Mouse (Mus musculus) left cerebral cortex, adult 9 months (tissue): ENCODE data around the gene Caskin1.

Source experiments
- DNase-seq, 2 experiments: peaks; one replicate each; pipeline ENCODE4 v3.0.0; 2022; ENCODE audit warnings: low spot score in 2 of 2

Caskin1 gene

GRCm38 (mm10) chr17:24470701-24471527 is 17.5 kb upstream of the Caskin1 start:
- no peak for DNase-seq

DNA sequence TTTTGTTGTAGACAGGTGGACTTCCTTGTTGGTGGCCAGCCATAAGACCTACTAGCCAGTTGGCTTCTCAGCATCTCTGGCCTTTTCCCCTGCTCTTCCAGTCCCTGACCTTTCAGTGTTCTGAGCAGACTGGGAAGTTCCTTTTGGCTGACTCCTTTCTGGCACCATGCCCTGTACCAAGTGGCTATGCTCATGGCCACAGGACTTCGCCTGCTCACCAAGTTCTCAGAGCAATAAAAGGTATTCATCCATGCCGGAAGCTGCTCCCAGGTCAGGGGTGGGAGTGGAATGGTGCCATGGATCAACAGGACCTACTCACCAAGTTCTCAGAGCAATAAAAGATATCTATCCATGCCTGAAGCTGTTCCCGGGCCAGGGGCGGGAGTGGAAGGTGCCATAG is 15.9 kb upstream of the Caskin1 start:
- no peak for DNase-seq

DNA sequence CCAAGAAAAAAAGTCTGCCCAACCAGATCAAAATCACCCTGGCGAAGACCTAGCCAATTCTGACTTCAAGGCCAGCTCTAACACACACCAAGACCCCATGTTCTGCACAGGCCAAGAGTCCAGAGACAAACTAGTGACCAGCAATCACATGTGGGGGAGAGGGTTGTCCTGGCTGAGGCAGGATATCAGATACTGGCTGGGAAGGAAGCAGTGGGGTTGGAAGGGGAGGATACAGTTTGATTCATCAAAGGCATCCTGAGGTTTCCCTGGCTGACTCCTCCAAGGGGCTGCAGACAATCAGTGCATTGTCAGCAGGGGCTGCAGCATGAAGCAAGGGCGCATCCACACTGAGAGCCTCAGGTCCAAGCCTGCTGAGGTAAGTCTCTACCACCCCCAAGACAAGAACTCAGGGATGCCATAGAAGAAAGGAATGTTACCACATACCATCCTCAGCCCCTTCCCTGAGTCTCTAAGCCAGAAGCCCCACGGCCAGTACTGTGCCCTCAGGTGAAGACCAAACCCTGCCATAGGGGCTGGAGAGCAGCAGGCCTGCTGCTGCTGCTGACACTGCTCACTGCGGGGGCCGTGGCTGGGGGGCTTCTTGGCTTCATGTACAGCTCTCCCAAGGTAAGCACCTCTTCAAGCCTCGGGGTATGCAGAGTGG is 14.7 kb upstream of the Caskin1 start, which contains the start of gene Bricd5:
Gene Bricd5, plus strand, starts transcription at position 273 of the 664 bp plus-strand sequence.
- DNase-seq, result no peak

GRCm38 (mm10) chr17:24474557-24474956 is 13.8 kb upstream of the Caskin1 start:
- peak in 1 of 2 experiments; percentile 62 for DNase-seq

GRCm38 (mm10) chr17:24475586-24475985 is 12.8 kb upstream of the Caskin1 start:
- no peak for DNase-seq

GRCm38 (mm10) chr17:24476022-24476776 is 12.2 kb upstream of the Caskin1 start:
- no peak for DNase-seq

GRCm38 (mm10) chr17:24477053-24477984 is 11.1 kb upstream of the Caskin1 start:
- no peak for DNase-seq

- no peak for DNase-seq
Observed at GRCm38 (mm10) chr17:24477985-24478600, 10.3 kb upstream of the Caskin1 start.

GRCm38 (mm10) chr17:24478663-24479380 is 9.6 kb upstream of the Caskin1 start, which contains the start of gene Mlst8:
TSS of gene Mlst8 (minus strand) at chr17:24479078.
- DNase-seq, result peak; percentile 91 to 98

DNA sequence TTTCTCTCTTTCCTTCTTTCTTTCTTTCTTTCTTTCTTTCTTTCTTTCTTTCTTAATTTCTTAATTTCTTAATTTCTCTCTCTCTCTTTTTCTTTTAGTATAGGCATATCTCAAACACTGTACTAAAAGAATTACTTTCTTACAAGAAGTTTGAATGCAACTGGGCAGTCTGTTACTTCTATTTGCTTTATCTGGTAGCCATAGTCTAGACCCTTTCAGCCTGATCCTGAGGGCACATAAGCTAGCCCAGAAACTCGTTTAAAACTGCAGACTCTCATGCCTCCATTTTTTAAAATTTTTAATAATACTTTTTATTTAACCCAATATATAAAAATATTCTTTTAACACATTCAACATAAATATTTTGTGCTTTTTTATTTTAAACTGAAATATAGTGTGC is 9.0 kb upstream of the Caskin1 start:
- no peak for DNase-seq

DNA sequence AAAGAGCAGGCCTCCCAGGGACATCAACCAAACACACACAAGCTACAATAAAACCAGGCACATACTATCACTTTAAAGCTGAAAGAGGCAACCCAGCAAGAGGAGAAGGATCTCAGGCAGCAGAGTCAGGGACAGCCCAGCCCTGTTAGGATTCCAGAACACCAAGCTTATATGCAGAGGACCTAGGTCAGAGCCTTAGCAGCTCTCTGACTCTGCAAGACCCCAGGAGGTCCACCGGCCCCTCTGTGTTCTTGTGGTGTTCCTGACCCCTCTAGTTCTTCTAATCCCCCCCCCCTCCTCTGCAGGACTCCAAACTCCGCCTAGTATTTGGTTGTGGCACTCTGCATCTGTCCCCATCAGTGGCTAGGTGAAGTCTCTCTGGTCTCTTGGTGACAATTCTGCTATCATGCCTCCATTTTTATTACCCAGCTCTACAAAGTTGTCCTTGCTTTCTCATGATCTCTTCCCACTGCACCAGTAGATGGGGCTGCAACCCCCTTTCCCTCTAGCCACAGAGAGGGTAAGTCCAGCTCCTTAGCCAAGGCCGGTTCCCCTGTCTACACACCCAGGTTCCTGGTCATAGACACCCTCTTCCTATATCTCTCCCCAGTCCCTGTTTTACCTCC is 8.1 kb upstream of the Caskin1 start:
- DNase-seq, result no peak

DNA sequence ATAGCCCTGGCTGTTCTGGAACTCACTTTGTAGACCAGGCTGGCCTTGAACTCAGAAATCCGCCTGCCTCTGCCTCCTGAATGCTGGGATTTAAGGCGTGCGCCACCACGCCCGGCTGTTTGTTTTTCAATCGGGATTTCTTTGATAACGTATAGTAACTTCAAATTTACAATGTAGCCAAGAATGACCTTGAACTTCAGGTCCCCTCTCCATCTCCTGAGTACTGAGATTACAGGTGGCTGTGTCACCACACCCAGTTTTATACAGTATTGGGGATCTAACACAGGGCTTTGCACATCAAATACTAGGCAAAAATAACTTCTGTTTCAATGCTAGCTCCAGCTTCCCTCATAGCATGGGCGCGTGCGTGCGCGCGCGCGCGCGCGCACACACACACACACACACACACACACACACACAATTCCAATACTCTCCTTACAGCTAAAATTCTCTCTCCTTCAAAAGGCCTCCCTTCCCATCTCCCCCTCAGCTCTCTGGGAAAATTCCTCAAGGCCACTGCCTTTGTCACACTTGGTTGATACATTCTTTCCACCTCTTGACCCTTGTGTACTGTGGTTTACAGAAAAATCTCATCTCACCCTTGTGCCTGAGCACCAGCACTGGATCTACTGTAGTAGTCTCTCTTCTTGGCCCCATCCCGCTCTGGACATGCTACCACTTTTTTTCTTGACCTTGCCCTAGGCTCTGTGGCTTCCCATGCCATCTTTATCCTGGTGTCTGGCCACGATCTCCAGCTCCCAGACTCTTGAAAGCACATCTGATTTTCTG is 7.2 kb upstream of the Caskin1 start:
- no peak for DNase-seq

- no peak for DNase-seq
Observed at GRCm38 (mm10) chr17:24483495-24483894, 4.9 kb upstream of the Caskin1 start.

DNA sequence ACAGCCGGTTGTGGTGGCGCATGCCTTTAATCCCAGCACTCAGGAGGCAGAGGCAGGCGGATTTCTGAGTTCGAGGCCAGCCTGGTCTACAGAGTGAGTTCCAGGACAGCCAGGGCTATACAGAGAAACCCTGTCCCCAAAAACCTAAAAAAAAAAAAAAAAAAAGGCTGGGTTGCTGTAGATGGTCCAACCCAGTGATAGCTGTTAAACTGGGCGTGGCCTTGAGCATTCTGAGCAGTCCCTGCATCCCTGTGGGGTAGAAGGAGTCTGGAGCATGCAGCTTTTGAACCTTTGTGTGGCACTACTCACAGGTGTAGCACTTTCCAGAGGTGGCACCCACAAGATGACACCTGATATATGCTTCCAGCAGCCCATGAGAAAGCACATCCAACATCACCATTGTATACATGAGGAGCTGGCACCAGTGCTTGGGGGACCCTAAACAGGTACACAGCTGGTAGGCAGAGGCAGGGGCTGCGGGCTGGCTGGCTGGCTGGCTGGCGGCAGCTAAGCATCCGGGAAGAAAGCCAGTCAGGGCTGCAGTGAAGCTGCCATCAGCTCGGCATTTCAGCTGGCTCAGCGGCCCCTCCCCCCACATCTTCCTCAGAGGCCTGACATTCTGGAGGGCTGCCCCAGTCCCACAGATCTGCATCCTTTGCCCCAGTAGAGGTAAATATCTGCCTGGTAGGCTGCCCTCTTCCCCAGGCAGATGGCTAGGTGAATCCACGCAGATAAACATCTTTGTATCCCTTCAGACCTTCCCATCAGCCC is 3.1 kb upstream of the Caskin1 start:
- DNase-seq, result no peak

DNA sequence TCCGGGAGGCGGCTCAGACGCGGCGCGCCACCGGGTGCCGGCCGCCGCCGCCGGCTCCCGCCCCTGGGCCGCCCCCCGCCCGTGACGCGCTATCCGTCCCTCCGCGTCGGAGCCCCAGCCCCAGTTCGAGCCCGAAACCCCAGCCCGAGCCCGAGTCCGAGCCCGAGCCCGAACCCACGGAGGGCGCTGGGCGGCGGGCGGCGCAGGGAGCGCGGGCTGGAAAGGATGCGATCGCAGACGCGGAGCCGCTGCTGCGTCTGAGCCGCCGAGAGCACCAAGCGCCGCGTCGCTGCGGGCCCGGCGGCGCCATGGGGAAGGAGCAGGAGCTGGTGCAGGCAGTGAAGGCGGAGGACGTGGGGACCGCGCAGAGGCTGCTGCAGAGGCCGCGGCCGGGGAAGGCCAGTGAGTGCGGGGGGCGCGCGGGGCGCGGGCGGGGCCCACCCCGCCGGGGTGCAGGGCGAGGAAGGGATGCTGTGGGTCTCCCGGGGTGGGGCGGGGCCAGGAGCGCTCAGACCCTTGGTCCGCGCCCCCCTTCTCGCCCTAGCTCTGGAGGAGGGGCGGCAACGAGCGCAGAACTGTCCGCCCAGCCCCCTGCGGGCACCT is 362 bp downstream of the Caskin1 start:
- DNase-seq, result no peak

- no peak for DNase-seq
Observed at GRCm38 (mm10) chr17:24489265-24490030, 1.0 kb downstream of the Caskin1 start.

- DNase-seq, result no peak
Observed at GRCm38 (mm10) chr17:24490399-24490798, 2.0 kb downstream of the Caskin1 start.
